Mouse (Mus musculus): ENCODE data around the gene Fmnl2.
A peak's percentile ranks its signal among the peaks of the same experiment; 100 is the strongest.

Gene Fmnl2

GRCm38 (mm10) chr2:52883401-52883800, 25.7 kb downstream of the Fmnl2 start:
- Histone ChIP-seq H3K36me3 (ENCODE audit: control insufficient read depth, insufficient read depth, low read length, poor library complexity, severe bottlenecking) (no peaks in the 10 kb centered on the region), H3K27me3 (ENCODE audit: control insufficient read depth, insufficient read depth, low read length, poor library complexity, severe bottlenecking) (no peaks in the 10 kb centered on the region)
- DNase-seq (ENCODE audit: low read depth, low spot score): no peak

- H3K36me3 ChIP-seq (ENCODE audit: control insufficient read depth, insufficient read depth, low read length, poor library complexity, severe bottlenecking): no peaks in the 10 kb centered on the region
- no peak for DNase-seq (ENCODE audit: low read depth, low spot score)
- H3K27me3 ChIP-seq (ENCODE audit: control insufficient read depth, insufficient read depth, low read length, poor library complexity, severe bottlenecking): no peaks in the 10 kb centered on the region
These were observed 26.4 kb downstream of the Fmnl2 start for GRCm38 (mm10) chr2:52884082-52884481.

- no peaks in the 10 kb centered on the region for H3K36me3 ChIP-seq (ENCODE audit: control insufficient read depth, insufficient read depth, low read length, poor library complexity, severe bottlenecking)
- no peak for DNase-seq (ENCODE audit: low read depth, low spot score)
- no peaks in the 10 kb centered on the region for H3K27me3 ChIP-seq (ENCODE audit: control insufficient read depth, insufficient read depth, low read length, poor library complexity, severe bottlenecking)
These were observed 27.4 kb downstream of the Fmnl2 start for GRCm38 (mm10) chr2:52885071-52885470.

- DNase-seq (ENCODE audit: low read depth, low spot score): no peak
- H3K27me3 ChIP-seq (ENCODE audit: control insufficient read depth, insufficient read depth, low read length, poor library complexity, severe bottlenecking): no peaks in the 10 kb centered on the region
These were observed 29.6 kb downstream of the Fmnl2 start for GRCm38 (mm10) chr2:52887281-52887680.

GRCm38 (mm10) chr2:52891115-52891514, 33.5 kb downstream of the Fmnl2 start:
- DNase-seq (ENCODE audit: low read depth, low spot score): peak; percentile 3
- no peaks in the 10 kb centered on the region for H3K27me3 ChIP-seq (ENCODE audit: control insufficient read depth, insufficient read depth, low read length, poor library complexity, severe bottlenecking)
- no peaks in the 10 kb centered on the region for H3K36me3 ChIP-seq (ENCODE audit: control insufficient read depth, insufficient read depth, low read length, poor library complexity, severe bottlenecking)

More at GRCm38 (mm10) chr2:52887281-52887680, 29.6 kb downstream of the Fmnl2 start:
- no peaks in the 10 kb centered on the region for H3K36me3 ChIP-seq (ENCODE audit: control insufficient read depth, insufficient read depth, low read length, poor library complexity, severe bottlenecking)

GRCm38 (mm10) chr2:52891744-52892143, 34.1 kb downstream of the Fmnl2 start:
- Histone ChIP-seq H3K27me3 (ENCODE audit: control insufficient read depth, insufficient read depth, low read length, poor library complexity, severe bottlenecking) (no peaks in the 10 kb centered on the region), H3K36me3 (ENCODE audit: control insufficient read depth, insufficient read depth, low read length, poor library complexity, severe bottlenecking) (no peaks in the 10 kb centered on the region)
- DNase-seq (ENCODE audit: low read depth, low spot score): no peak

GRCm38 (mm10) chr2:52894983-52895621, 37.4 kb downstream of the Fmnl2 start:
- no peaks in the 10 kb centered on the region for H3K27me3 ChIP-seq (ENCODE audit: control insufficient read depth, insufficient read depth, low read length, poor library complexity, severe bottlenecking)
- no peaks in the 10 kb centered on the region for H3K36me3 ChIP-seq (ENCODE audit: control insufficient read depth, insufficient read depth, low read length, poor library complexity, severe bottlenecking)
- no peak for DNase-seq (ENCODE audit: low read depth, low spot score)

- Histone ChIP-seq H3K27me3 (ENCODE audit: control insufficient read depth, insufficient read depth, low read length, poor library complexity, severe bottlenecking) (no peaks in the 10 kb centered on the region), H3K36me3 (ENCODE audit: control insufficient read depth, insufficient read depth, low read length, poor library complexity, severe bottlenecking) (no peaks in the 10 kb centered on the region)
- DNase-seq (ENCODE audit: low read depth, low spot score): no peak
These were observed 39.3 kb downstream of the Fmnl2 start for GRCm38 (mm10) chr2:52896995-52897394.

GRCm38 (mm10) chr2:52900780-52901179, 43.1 kb downstream of the Fmnl2 start:
- Histone ChIP-seq H3K36me3 (ENCODE audit: control insufficient read depth, insufficient read depth, low read length, poor library complexity, severe bottlenecking) (no peaks in the 10 kb centered on the region), H3K27me3 (ENCODE audit: control insufficient read depth, insufficient read depth, low read length, poor library complexity, severe bottlenecking) (no peaks in the 10 kb centered on the region)
- DNase-seq (ENCODE audit: low read depth, low spot score): no peak

GRCm38 (mm10) chr2:52901300-52902013, 43.8 kb downstream of the Fmnl2 start:
- H3K27me3 ChIP-seq (ENCODE audit: control insufficient read depth, insufficient read depth, low read length, poor library complexity, severe bottlenecking): no peaks in the 10 kb centered on the region
- no peaks in the 10 kb centered on the region for H3K36me3 ChIP-seq (ENCODE audit: control insufficient read depth, insufficient read depth, low read length, poor library complexity, severe bottlenecking)
- no peak for DNase-seq (ENCODE audit: low read depth, low spot score)

GRCm38 (mm10) chr2:52902456-52902855, 44.8 kb downstream of the Fmnl2 start:
- DNase-seq (ENCODE audit: low read depth, low spot score): no peak
- H3K27me3 ChIP-seq (ENCODE audit: control insufficient read depth, insufficient read depth, low read length, poor library complexity, severe bottlenecking): no peaks in the 10 kb centered on the region
- no peaks in the 10 kb centered on the region for H3K36me3 ChIP-seq (ENCODE audit: control insufficient read depth, insufficient read depth, low read length, poor library complexity, severe bottlenecking)

GRCm38 (mm10) chr2:52903228-52903963, 45.7 kb downstream of the Fmnl2 start:
- H3K27me3 ChIP-seq (ENCODE audit: control insufficient read depth, insufficient read depth, low read length, poor library complexity, severe bottlenecking): no peaks in the 10 kb centered on the region
- no peaks in the 10 kb centered on the region for H3K36me3 ChIP-seq (ENCODE audit: control insufficient read depth, insufficient read depth, low read length, poor library complexity, severe bottlenecking)
- DNase-seq (ENCODE audit: low read depth, low spot score): no peak

- Histone ChIP-seq H3K36me3 (ENCODE audit: control insufficient read depth, insufficient read depth, low read length, poor library complexity, severe bottlenecking) (no peaks in the 10 kb centered on the region), H3K27me3 (ENCODE audit: control insufficient read depth, insufficient read depth, low read length, poor library complexity, severe bottlenecking) (no peaks in the 10 kb centered on the region)
- DNase-seq (ENCODE audit: low read depth, low spot score): no peak
These were observed 46.9 kb downstream of the Fmnl2 start for GRCm38 (mm10) chr2:52904526-52904925.

- no peak for DNase-seq (ENCODE audit: low read depth, low spot score)
- Histone ChIP-seq H3K36me3 (ENCODE audit: control insufficient read depth, insufficient read depth, low read length, poor library complexity, severe bottlenecking) (no peaks in the 10 kb centered on the region), H3K27me3 (ENCODE audit: control insufficient read depth, insufficient read depth, low read length, poor library complexity, severe bottlenecking) (no peaks in the 10 kb centered on the region)
These were observed 55.7 kb downstream of the Fmnl2 start for GRCm38 (mm10) chr2:52913311-52913710.

GRCm38 (mm10) chr2:52913746-52914145, 56.1 kb downstream of the Fmnl2 start:
- Histone ChIP-seq H3K36me3 (ENCODE audit: control insufficient read depth, insufficient read depth, low read length, poor library complexity, severe bottlenecking) (no peaks in the 10 kb centered on the region), H3K27me3 (ENCODE audit: control insufficient read depth, insufficient read depth, low read length, poor library complexity, severe bottlenecking) (no peaks in the 10 kb centered on the region)
- DNase-seq (ENCODE audit: low read depth, low spot score): no peak
